Mouse (Mus musculus): ENCODE measurements around the gene Rad23a.

- no peak for TF ChIP-seq CTCF (IDR thresholded peaks at IDR 0.05; ENCODE audit: low read depth)
- no peak for TF ChIP-seq EP300 (optimal IDR thresholded peaks at IDR 0.05)
Observed at GRCm38 (mm10) chr8:84798446-84799135, 41.9 kb downstream of the Rad23a start.

Data from stomach, postnatal 0 days (tissue).